11 mouse cellular contexts compared by ENCODE assay signal in the genomic region with DNA sequence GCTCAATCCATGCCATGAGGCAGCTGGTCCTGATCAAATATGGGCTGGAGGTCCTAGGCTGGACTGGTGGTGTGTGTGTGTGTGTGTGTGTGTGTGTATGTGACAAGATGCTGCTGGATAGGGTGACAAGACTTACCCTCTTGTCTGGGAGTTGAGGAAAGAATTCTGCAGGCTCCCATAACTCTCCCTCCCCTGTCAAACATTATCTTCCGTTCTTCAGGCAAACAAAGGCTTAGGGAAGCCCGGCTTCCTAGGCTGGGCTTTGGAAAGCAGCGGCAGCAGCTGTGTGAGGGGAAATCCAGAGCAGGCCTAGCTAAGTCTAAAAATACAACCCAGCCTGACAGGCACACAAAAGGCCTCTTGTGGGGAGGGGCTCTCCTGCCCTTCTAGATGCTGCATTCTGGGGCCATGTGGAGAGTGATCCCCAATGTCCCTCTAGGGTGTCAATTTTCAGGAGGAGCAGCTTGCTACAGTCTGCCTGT. TPM values are rescaled to one million over a fixed set of nuclear protein-coding genes. Genes with fewer than 3 reads are reported as not detected.
DNase-seq lines count a peak whose midpoint lies in the region; ATAC-seq and TF ChIP-seq lines count a peak whose summit lies in the region.
"Not testable (repeated sequence)": the region's sequence is repeated elsewhere in the genome, so short reads cannot be mapped to it uniquely, and the experiment has no call there.
"Had no signal": no experiment of that assay in that cellular context is flagged by ENCODE, and none has a peak within 500 bp of the region (broad histone marks: within the 10 kb centered on the region; RNA-seq: fewer than 3 reads in every experiment).

No protein-coding gene starts in this region.

- 17% methylated on average over 3 of the region's 3 CpGs for WGBS in embryonic facial prominence, embryonic 14.5 days
- WGBS in heart, embryonic 11.5 days (ENCODE audit: insufficient replicate concordance), result 5% methylated on average over 3 of the region's 3 CpGs
- WGBS in hindbrain, embryonic 12.5 days, result 12% methylated on average over 3 of the region's 3 CpGs
- 17% methylated on average over 3 of the region's 3 CpGs for WGBS in kidney, embryonic 14.5 days
- 34% methylated on average over 3 of the region's 3 CpGs for WGBS in limb, embryonic 14.5 days

- ATAC-seq in embryonic facial prominence, embryonic 14.5 days (ENCODE audit: low read depth), result peak; percentile 80
- peak; percentile 52 for ATAC-seq in heart, embryonic 11.5 days (replicated peaks; ENCODE audit: insufficient number of reproducible peaks, low FRiP score, low TSS enrichment)
- ATAC-seq in hindbrain, embryonic 12.5 days (ENCODE audit: low FRiP score), result not testable (repeated sequence)
- ATAC-seq in kidney, embryonic 14.5 days (ENCODE audit: low FRiP score, low TSS enrichment), result peak; percentile 79
- peak; percentile 75 for ATAC-seq in limb, embryonic 14.5 days (ENCODE audit: low FRiP score, low read depth)

- not testable (repeated sequence) for H3K4me3 ChIP-seq in embryonic facial prominence, embryonic 14.5 days (ENCODE audit: low read depth, low read length); heart, embryonic 11.5 days (ENCODE audit: low read depth, low read length); hindbrain, embryonic 12.5 days; kidney, embryonic 14.5 days (ENCODE audit: low read length); limb, embryonic 14.5 days (replicated peaks; ENCODE audit: low read length)

- H3K9ac ChIP-seq in embryonic facial prominence, embryonic 14.5 days (ENCODE audit: low read depth, low read length); heart, embryonic 11.5 days (ENCODE audit: low read depth, low read length); hindbrain, embryonic 12.5 days; kidney, embryonic 14.5 days (ENCODE audit: low read depth, low read length); limb, embryonic 14.5 days (ENCODE audit: low read depth, low read length, severe bottlenecking): not testable (repeated sequence)

- H3K4me1 ChIP-seq in embryonic facial prominence, embryonic 14.5 days (ENCODE audit: control insufficient read depth, insufficient read depth, low read length), result peaks cover 15% of the 10 kb centered on the region
- not testable (repeated sequence) for H3K4me1 ChIP-seq in heart, embryonic 11.5 days (ENCODE audit: control insufficient read depth, insufficient read depth, low read length); kidney, embryonic 14.5 days (ENCODE audit: control insufficient read depth, insufficient read depth, low read length); limb, embryonic 14.5 days (ENCODE audit: control insufficient read depth, insufficient read depth, low read length)
- peaks cover 11% of the 10 kb centered on the region for H3K4me1 ChIP-seq in hindbrain, embryonic 12.5 days

- H3K27me3 ChIP-seq in embryonic facial prominence, embryonic 14.5 days (replicated peaks; ENCODE audit: control insufficient read depth, insufficient read depth, low read length); heart, embryonic 11.5 days (ENCODE audit: control insufficient read depth, insufficient read depth, low read length); hindbrain, embryonic 12.5 days; kidney, embryonic 14.5 days (ENCODE audit: control insufficient read depth, insufficient read depth, low read length); limb, embryonic 14.5 days (ENCODE audit: control insufficient read depth, insufficient read depth, low read length): not testable (repeated sequence)

- not testable (repeated sequence) for H3K9me3 ChIP-seq in embryonic facial prominence, embryonic 14.5 days (ENCODE audit: control insufficient read depth, low read length); heart, embryonic 11.5 days (replicated peaks; ENCODE audit: control insufficient read depth, low read length); hindbrain, embryonic 12.5 days (replicated peaks); kidney, embryonic 14.5 days (ENCODE audit: control insufficient read depth, low read length); limb, embryonic 14.5 days (ENCODE audit: control insufficient read depth, low read length)

- TF ChIP-seq POLR2A in limb, embryonic 14.5 days (IDR thresholded peaks at IDR 0.05; ENCODE audit: borderline replicate concordance, extremely low read depth, insufficient read depth, insufficient read length), result not testable (repeated sequence)

- H3K36me3 ChIP-seq in embryonic facial prominence, embryonic 14.5 days (ENCODE audit: control insufficient read depth, insufficient read depth, low read length); heart, embryonic 11.5 days (ENCODE audit: control insufficient read depth, insufficient read depth, low read length); hindbrain, embryonic 12.5 days; kidney, embryonic 14.5 days (ENCODE audit: control insufficient read depth, insufficient read depth, low read length); limb, embryonic 14.5 days (ENCODE audit: control insufficient read depth, insufficient read depth, low read length): not testable (repeated sequence)

- not testable (repeated sequence) for H3K4me2 ChIP-seq in embryonic facial prominence, embryonic 14.5 days (ENCODE audit: low read depth, low read length); heart, embryonic 11.5 days; hindbrain, embryonic 12.5 days (replicated peaks); kidney, embryonic 14.5 days (replicated peaks; ENCODE audit: low read depth, low read length); limb, embryonic 14.5 days (replicated peaks; ENCODE audit: low read depth, low read length, severe bottlenecking)

- H3K27ac ChIP-seq in embryonic facial prominence, embryonic 14.5 days (replicated peaks; ENCODE audit: low read depth, low read length), result peak overlapping the region; percentile 81
- peak overlapping the region; percentile 71 for H3K27ac ChIP-seq in heart, embryonic 11.5 days (ENCODE audit: low read depth, low read length)
- peak overlapping the region; percentile 67 for H3K27ac ChIP-seq in hindbrain, embryonic 12.5 days
- H3K27ac ChIP-seq in kidney, embryonic 14.5 days (ENCODE audit: low read depth, low read length), result peak overlapping the region; percentile 70; the same call in 1 of the 2 replicates
- H3K27ac ChIP-seq in limb, embryonic 14.5 days (replicated peaks; ENCODE audit: low read depth, low read length), result not testable (repeated sequence)

- DNase-seq in adrenal gland, adult (ENCODE audit: inconsistent age in 2 of 2, low spot score in 1 of 2), result peak; percentile 27 to 42
- peak; percentile 80 for DNase-seq in embryonic facial prominence, embryonic 14.5 days (ENCODE audit: low spot score)
- peak; percentile 29 for DNase-seq in limb, embryonic 14.5 days (ENCODE audit: low spot score)
- DNase-seq in lung, postnatal 4 days, result peak; percentile 62 to 82
- DNase-seq in retina, postnatal 1 day, result peak; percentile 20

RNA-seq across cellular contexts. Expression of gene Abhd12b, which starts 9.8 kb away (rescaled TPM):
- polyA plus RNA-seq in embryonic facial prominence, embryonic 14.5 days (2014; fragmentation: Nextera tagmentation; extraction: Ambion mirVana), result 0.17 and 0.39 TPM in 2 replicates
- not detected in 2 replicates for polyA plus RNA-seq in heart, embryonic 11.5 days (2014; fragmentation: Nextera tagmentation; extraction: Ambion mirVana)
- polyA plus RNA-seq in hindbrain, embryonic 12.5 days (2016; fragmentation: Nextera tagmentation; extraction: Ambion mirVana), result not detected in 2 replicates
- polyA plus RNA-seq in kidney, embryonic 14.5 days (2014; fragmentation: Nextera tagmentation; extraction: Ambion mirVana), result not detected in 2 replicates
- polyA plus RNA-seq in limb, embryonic 14.5 days (2012; rRNA removed), result 0.04 TPM in 1 of 2 replicates, not detected in the other
- polyA plus RNA-seq in limb, embryonic 14.5 days (2014; fragmentation: Nextera tagmentation; extraction: Ambion mirVana), result not detected in 2 replicates
- polyA plus RNA-seq: cerebellum, adult 2 months; myocyte; thymus, postnatal 0 days had no signal

RNA-seq across cellular contexts. Expression of gene Nin, which starts 30.6 kb away (rescaled TPM):
- 17.0 and 19.2 TPM in 2 replicates for polyA plus RNA-seq in embryonic facial prominence, embryonic 14.5 days (2014; fragmentation: Nextera tagmentation; extraction: Ambion mirVana)
- 7.8 and 9.1 TPM in 2 replicates for polyA plus RNA-seq in heart, embryonic 11.5 days (2014; fragmentation: Nextera tagmentation; extraction: Ambion mirVana)
- 15.7 and 17.0 TPM in 2 replicates for polyA plus RNA-seq in hindbrain, embryonic 12.5 days (2016; fragmentation: Nextera tagmentation; extraction: Ambion mirVana)
- 10.8 and 20.3 TPM in 2 replicates for polyA plus RNA-seq in kidney, embryonic 14.5 days (2014; fragmentation: Nextera tagmentation; extraction: Ambion mirVana)
- 14.3 and 16.9 TPM in 2 replicates for polyA plus RNA-seq in limb, embryonic 14.5 days (2012; rRNA removed)
- polyA plus RNA-seq in limb, embryonic 14.5 days (2014; fragmentation: Nextera tagmentation; extraction: Ambion mirVana), result 13.7 and 16.1 TPM in 2 replicates

Comparison
In these comparisons a context has a peak if more than half of its experiments do, and no peak if none do; other contexts are left out.
1. DNase-seq: peak in every context shown above with its lines; median percentile 80 in embryonic facial prominence, embryonic 14.5 days; 72 in lung, postnatal 4 days; 34 in adrenal gland, adult; 29 in limb, embryonic 14.5 days; 20 in retina, postnatal 1 day.